Mouse (Mus musculus): ENCODE data around the gene Acoxl. TPM values are rescaled to one million over a fixed set of nuclear protein-coding genes. Genes with fewer than 3 reads are reported as not detected.

Gene Acoxl
- polyA plus RNA-seq, 1 experiment from 2014 or later: 0.61 TPM

DNA sequence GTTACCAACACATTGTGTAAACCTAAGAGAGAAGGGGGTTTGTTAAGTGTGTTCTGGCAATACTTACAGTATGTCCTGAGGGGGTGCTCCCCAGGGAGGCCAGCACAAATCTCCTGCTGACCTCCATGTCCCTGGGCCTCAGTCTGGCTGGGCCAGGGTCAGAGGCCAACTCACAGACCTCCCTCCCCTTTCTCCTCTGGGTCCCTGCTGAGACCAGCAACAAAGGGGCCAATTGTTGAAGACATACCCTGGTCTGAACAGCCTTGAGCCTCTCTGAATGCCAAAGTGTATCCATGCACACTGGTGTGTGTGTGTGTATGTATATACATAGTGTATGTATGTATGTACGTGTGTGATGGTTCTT, 69.0 kb downstream of the Acoxl start:
- H3K9me3 ChIP-seq: no peaks in the 10 kb centered on the region
- H3K4me3 ChIP-seq: peak overlapping the region; percentile 21; the same call in 1 of the 2 replicates
- H3K4me1 ChIP-seq: peaks cover 63% of the 10 kb centered on the region
- no peaks in the 10 kb centered on the region for H3K36me3 ChIP-seq (replicated peaks)
- WGBS: 13% methylated on average over 1 of the region's 1 CpGs
- DNase-seq (ENCODE audit: low spot score): peak; percentile 85
- H3K27me3 ChIP-seq (replicated peaks; ENCODE audit: low read depth, poor library complexity, severe bottlenecking): peaks cover 15% of the 10 kb centered on the region
- peak overlapping the region; percentile 83 for H3K27ac ChIP-seq (replicated peaks)

DNA sequence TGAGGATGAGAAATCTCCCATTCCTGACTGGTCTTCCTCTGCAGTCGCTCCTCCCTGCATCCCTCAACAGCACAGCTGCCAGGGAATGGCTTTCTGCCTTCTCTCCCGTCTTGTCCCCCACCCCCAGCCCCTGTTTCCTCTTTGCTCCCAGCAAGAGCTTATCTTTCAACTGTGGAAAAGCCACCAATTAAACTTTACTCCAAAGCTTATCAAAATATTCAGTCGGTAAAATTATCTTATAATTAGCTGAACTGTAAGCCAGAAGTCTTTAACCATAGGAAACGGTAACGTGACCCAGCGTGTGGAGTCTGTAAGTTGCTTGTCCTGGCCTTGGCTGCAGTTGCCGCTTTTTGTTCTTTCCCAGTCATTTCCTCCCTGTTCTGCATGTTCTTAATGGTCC, 70.2 kb downstream of the Acoxl start:
- 21% methylated on average over 7 of the region's 7 CpGs for WGBS
- H3K27ac ChIP-seq (replicated peaks): peak overlapping the region; percentile 83
- H3K9me3 ChIP-seq: no peaks in the 10 kb centered on the region
- no peaks in the 10 kb centered on the region for H3K36me3 ChIP-seq (replicated peaks)
- H3K4me3 ChIP-seq: no peak overlapping the region
- peaks cover 61% of the 10 kb centered on the region for H3K4me1 ChIP-seq
- H3K27me3 ChIP-seq (replicated peaks; ENCODE audit: low read depth, poor library complexity, severe bottlenecking): peaks cover 15% of the 10 kb centered on the region
- peak; percentile 44 for DNase-seq (ENCODE audit: low spot score)

DNA sequence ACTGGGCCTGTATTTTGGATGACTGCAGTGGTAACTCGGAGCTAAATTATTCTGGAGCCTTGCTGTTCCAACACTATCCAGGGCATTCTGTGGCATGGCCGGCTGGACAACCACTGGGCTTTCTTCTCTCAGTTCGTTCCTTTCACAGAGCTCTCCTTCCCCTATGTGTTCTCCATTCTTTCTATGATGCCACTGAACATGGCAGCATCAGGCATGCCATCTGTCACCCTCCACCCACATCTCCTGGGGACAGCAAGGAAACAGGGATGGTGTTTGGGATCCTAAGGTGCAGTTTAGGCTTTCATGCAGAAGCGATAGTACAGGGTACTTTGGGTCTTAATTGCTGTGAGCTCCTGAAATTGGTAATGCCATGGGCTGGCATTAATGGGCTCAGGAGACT, 71.1 kb downstream of the Acoxl start:
- Histone ChIP-seq H3K4me3 (no peak overlapping the region), H3K4me1 (peaks cover 52% of the 10 kb centered on the region), H3K36me3 (replicated peaks) (no peaks in the 10 kb centered on the region), H3K27me3 (replicated peaks; ENCODE audit: low read depth, poor library complexity, severe bottlenecking) (peaks cover 14% of the 10 kb centered on the region), H3K9me3 (no peaks in the 10 kb centered on the region), H3K27ac (replicated peaks) (peak overlapping the region; percentile 35)
- WGBS: 87% methylated on average over 4 of the region's 4 CpGs
- DNase-seq (ENCODE audit: low spot score): no peak

DNA sequence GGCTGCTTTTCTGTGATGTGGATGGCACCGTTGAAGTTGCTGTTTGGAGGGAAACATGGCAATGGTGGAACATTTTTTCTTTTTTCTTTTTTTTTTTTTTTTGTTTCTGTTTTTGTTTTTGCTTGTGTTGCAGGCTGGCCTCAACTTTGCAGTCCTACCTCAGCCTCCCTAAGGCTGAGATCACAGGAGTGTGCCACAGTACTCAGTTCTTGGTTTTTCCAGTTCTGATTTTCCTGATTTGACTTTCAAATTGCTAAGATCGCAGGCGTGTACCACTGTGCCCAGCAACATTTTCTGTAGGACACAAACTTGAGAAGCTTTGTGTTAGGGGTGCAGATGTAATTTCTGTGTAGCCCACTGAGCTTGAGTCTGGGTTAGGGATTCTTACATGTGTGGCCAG, 72.9 kb downstream of the Acoxl start:
- no peaks in the 10 kb centered on the region for H3K9me3 ChIP-seq
- no peak overlapping the region for H3K4me3 ChIP-seq
- H3K4me1 ChIP-seq: peaks cover 34% of the 10 kb centered on the region
- H3K36me3 ChIP-seq (replicated peaks): no peaks in the 10 kb centered on the region
- no peak overlapping the region for H3K27ac ChIP-seq (replicated peaks)
- WGBS: 91% methylated on average over 3 of the region's 3 CpGs
- 0 out of 2 replicates have a peak, but pooled peaks cover 3% of the 10 kb centered on the region for H3K27me3 ChIP-seq (replicated peaks; ENCODE audit: low read depth, poor library complexity, severe bottlenecking)
- no peak for DNase-seq (ENCODE audit: low spot score)

DNA sequence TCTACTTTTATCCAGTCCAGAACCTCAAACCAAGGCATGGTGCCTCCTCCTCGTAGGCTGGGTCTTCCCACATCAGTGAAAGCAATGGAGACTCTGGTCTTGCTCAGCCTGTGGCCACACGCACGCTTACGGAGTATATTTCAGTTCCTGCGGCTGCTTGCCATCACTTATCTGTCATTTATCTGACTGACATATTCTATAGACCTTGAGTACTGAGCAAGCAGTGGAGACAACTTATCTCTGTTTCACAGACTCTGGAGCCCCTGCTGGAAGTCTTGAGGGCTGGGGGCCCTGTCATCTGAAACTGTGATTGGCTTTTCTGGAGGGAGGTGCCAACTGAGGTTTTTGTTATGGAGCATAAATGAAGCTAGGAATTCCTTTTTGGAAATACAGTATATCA, 75.4 kb downstream of the Acoxl start:
- Histone ChIP-seq H3K27me3 (replicated peaks; ENCODE audit: low read depth, poor library complexity, severe bottlenecking) (0 out of 2 replicates have a peak, but pooled peaks cover 3% of the 10 kb centered on the region), H3K4me3 (no peak overlapping the region), H3K36me3 (replicated peaks) (no peaks in the 10 kb centered on the region), H3K9me3 (no peaks in the 10 kb centered on the region), H3K4me1 (peaks cover 10% of the 10 kb centered on the region), H3K27ac (replicated peaks) (no peak overlapping the region; the same call in 1 of the 2 replicates)
- WGBS: 86% methylated on average over 5 of the region's 5 CpGs
- no peak for DNase-seq (ENCODE audit: low spot score)

DNA sequence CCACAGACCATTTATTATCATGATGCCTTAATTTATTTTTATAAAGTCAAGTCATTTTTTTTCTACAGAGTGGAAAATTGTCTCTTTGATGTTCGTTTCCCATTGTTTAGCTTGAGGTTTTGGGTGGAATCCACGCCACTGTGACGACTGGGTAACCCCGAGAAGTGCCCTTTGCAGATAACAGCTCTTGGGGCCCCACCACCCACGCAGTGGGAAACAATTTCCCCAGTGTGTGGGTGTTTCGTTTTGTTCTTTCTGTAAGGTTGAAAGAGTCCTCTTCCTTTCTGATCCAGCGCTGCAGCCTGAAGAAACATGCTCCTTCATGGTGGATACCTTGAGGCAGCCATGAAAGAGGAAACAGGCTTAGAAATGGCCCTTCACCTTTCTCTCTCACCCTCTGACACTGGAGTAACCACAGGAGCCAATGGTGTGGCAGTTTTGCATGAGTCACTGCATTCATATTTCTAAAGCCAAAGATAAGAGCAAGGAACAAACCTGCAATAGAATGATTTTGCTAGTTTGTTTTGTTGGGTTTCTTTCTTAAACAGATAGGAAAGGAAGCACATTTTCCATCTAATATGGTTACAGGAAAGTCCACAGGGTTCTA, 78.2 kb downstream of the Acoxl start:
- Histone ChIP-seq H3K27ac (replicated peaks) (no peak overlapping the region), H3K36me3 (replicated peaks) (no peaks in the 10 kb centered on the region), H3K4me1 (peaks cover 8% of the 10 kb centered on the region), H3K9me3 (no peaks in the 10 kb centered on the region), H3K27me3 (replicated peaks; ENCODE audit: low read depth, poor library complexity, severe bottlenecking) (0 out of 2 replicates have a peak, but pooled peaks cover 3% of the 10 kb centered on the region), H3K4me3 (no peak overlapping the region)
- no peak for DNase-seq (ENCODE audit: low spot score)
- WGBS: 76% methylated on average over 7 of the region's 7 CpGs

DNA sequence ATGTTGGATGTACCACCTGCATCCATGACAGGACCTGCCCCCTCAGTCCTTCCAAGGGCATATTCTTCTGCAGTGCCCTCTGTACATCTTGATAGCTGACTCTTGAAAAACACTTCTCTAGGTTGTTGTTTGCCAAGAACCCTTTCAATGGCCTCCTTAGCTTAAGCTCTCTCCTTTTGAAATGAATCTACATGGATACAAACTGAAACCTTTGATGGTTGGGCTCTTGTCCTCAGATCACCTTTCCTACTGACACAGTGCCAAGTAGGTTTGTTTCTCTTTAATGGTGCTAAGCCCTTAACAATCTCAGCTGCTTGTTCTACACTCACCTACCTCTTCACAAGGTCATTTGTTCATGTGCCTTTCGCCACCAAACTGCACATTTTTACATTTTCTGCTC, 81.1 kb downstream of the Acoxl start:
- Histone ChIP-seq H3K36me3 (replicated peaks) (no peaks in the 10 kb centered on the region), H3K4me1 (peaks cover 24% of the 10 kb centered on the region), H3K27me3 (replicated peaks; ENCODE audit: low read depth, poor library complexity, severe bottlenecking) (0 out of 2 replicates have a peak, but pooled peaks cover 3% of the 10 kb centered on the region), H3K4me3 (no peak overlapping the region), H3K9me3 (no peaks in the 10 kb centered on the region), H3K27ac (replicated peaks) (no peak overlapping the region)
- no peak for DNase-seq (ENCODE audit: low spot score)
- 88% methylated on average over 1 of the region's 1 CpGs for WGBS

DNA sequence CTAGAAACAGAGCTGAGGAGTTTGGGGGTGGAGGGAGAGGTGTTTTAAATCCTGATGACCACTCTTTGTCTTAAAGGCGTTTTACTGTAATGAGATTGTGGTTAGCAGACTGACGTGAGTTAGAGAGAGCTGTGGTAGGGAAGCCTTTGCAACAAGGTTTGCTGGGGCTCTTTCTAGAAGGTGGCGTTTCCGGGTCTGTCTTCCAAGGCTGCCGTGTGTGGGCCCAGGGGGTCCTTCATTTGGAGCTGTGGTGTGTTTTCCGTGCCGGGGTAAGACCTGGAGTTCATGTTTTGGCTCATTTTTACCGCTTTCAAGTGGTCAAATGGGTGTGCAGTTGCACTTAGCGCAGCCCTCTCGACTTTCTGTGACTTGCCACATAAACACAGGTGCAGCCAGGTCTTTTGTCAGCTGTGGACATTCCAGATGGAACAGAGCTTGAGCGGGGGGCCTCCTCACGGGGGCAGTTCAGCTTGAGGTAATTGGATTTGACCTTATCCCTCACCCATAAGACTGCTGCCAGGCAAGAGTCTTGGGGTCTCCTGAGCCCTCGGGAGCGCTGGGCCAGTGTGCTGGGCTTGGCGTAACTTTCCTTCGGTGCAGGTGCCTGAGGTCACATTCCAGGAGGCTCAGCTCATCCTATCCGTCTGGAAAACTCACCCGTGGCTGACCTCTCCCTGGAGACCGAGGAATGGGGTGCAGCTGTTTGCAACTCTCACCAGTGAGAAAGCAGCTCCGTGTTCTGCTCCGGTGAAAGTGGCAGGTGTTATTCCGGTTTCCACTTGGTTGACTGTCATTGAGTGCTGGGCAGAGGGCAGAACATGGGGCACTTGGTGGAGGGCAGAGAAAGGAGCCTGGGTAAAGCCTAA, 83.6 kb downstream of the Acoxl start:
- Histone ChIP-seq H3K9me3 (no peaks in the 10 kb centered on the region), H3K4me1 (peaks cover 40% of the 10 kb centered on the region), H3K27me3 (replicated peaks; ENCODE audit: low read depth, poor library complexity, severe bottlenecking) (no peaks in the 10 kb centered on the region), H3K36me3 (replicated peaks) (no peaks in the 10 kb centered on the region), H3K27ac (replicated peaks) (peak overlapping the region; percentile 63), H3K4me3 (peak overlapping the region; percentile 21; the same call in 1 of the 2 replicates)
- peak; percentile 67 for DNase-seq (ENCODE audit: low spot score)
- 35% methylated on average over 22 of the region's 22 CpGs for WGBS

DNA sequence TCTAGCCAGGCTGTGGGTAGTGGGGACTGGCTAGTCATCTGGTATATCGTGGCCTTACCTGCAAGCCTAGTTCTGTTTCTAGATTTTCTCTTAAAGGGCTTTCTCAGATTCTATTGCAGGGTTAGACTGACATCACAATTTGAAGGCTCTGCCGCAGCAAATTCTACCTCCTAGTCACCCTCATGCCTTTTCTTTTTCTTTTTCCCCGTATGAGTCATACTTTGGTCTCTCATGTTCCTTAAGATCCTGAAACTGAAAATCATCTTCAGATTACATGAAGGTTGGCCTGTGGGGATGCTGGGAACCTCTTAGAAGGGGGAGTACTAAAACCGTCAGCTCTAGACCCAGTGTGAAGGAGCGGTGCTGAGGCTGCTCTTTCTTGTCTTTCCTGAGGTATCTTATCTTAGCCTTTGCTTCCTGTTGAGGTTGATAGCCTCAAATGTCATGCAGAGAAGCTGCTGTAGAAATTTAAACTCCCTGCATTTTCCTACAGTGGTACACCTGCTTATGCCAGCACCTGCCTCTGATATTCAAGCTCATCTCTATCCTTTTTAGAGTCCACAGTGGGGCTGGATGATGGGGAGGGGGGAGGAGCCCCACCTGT, 84.5 kb downstream of the Acoxl start:
- WGBS: 81% methylated on average over 5 of the region's 5 CpGs
- Histone ChIP-seq H3K36me3 (replicated peaks) (no peaks in the 10 kb centered on the region), H3K27ac (replicated peaks) (no peak overlapping the region)

DNA sequence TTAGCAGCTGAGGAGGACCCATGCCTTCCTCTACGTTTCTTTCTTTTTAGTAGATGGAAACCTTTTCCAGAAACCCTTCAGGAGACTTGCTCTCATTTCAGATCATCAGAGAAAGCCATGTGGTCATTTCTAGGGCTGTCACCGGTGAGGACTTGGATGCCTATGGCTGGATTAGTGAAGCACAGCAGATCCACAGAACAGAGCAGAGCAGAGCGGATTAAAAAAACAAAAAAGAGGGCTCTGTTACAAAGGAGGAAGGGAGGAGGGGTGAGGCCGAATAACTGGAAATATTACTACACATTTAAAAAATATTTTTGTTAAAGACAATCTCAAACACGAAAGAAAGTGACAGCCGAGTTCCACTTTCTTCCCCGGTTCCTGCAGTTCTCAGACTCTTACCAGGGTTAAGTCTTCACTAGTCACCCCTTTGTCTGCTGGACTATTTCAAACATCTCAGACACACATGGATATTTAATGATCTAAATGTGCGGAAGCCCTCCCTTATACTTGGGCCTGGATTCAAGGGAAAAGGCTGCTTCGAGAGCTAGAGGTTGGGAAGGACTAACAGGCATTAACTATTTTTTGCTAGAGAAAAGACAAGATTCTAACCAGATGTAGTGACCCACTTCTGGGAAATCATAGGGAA, 88.1 kb downstream of the Acoxl start:
- DNase-seq (ENCODE audit: low spot score): no peak
- no peaks in the 10 kb centered on the region for H3K9me3 ChIP-seq
- H3K36me3 ChIP-seq (replicated peaks): no peaks in the 10 kb centered on the region
- H3K4me3 ChIP-seq: no peak overlapping the region
- peak overlapping the region; percentile 67 for H3K27ac ChIP-seq (replicated peaks)
- H3K4me1 ChIP-seq: peaks cover 55% of the 10 kb centered on the region
- H3K27me3 ChIP-seq (replicated peaks; ENCODE audit: low read depth, poor library complexity, severe bottlenecking): no peaks in the 10 kb centered on the region
- 73% methylated on average over 9 of the region's 9 CpGs for WGBS

More for the DNA sequence above, 84.5 kb downstream of the Acoxl start:
- H3K4me3 ChIP-seq: no peak overlapping the region
- no peak for DNase-seq (ENCODE audit: low spot score)
- no peaks in the 10 kb centered on the region for H3K27me3 ChIP-seq (replicated peaks; ENCODE audit: low read depth, poor library complexity, severe bottlenecking)
- no peaks in the 10 kb centered on the region for H3K9me3 ChIP-seq
- peaks cover 49% of the 10 kb centered on the region for H3K4me1 ChIP-seq

DNA sequence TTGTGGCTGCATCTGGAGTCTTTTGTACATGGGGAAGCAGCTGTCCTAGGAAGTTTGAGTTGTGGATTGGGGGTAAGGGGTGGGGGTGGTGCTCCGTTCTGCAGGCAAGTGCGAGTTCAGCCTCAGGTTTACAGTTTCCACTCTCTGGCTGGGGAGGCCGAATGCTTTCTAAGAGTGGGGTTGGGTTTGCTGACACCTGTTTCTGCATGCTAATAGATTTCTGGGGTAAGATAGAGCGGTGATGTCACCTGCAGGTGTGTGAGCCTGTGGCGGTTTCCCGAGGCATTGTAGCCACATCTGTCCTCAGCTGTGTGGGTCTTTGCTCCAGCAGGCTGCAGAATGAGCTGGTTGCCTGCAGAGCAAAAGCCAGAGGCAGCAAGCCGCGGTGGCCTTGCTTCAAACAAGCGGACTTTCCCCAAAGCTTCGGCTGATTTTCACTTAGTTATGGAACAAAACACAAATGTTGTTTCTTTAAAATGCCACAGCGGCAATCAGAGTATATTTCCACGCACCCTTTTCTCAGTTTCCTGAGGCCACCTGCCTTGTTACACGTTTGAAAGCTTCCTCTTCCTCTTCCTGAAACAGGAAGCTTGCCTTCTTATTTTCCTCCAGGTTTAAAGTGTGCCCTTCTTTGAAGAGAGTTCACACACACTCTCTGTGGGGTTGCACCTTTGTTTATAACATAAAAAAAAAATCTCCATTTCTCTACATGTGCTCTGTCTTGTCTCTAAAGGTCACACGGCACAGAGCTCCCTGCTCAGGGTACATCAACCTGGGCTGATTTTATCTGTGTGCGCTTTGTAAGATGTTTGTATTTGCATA, 89.0 kb downstream of the Acoxl start:
- DNase-seq (ENCODE audit: low spot score): peak; percentile 31
- 0 out of 2 replicates have a peak overlapping the region, but pooled peaks have one; percentile 3 for H3K4me3 ChIP-seq
- 32% methylated on average over 15 of the region's 15 CpGs for WGBS
- H3K27ac ChIP-seq (replicated peaks): peak overlapping the region; percentile 67
- H3K27me3 ChIP-seq (replicated peaks; ENCODE audit: low read depth, poor library complexity, severe bottlenecking): no peaks in the 10 kb centered on the region
- no peaks in the 10 kb centered on the region for H3K9me3 ChIP-seq
- peaks cover 46% of the 10 kb centered on the region for H3K4me1 ChIP-seq
- no peaks in the 10 kb centered on the region for H3K36me3 ChIP-seq (replicated peaks)
